Mouse (Mus musculus) megakaryocyte, embryonic 14.5 days (primary cell): ENCODE data around the gene Olfr406. TPM values are rescaled to one million over a fixed set of nuclear protein-coding genes. Genes with fewer than 3 reads are reported as not detected.

ENCODE experiments used
- H3K27me3 ChIP-seq: replicated peaks from 2 replicates; pipeline ENCODE3; 2012; ENCODE audit warnings: inconsistent platforms
- H3K36me3 ChIP-seq: replicated peaks from 2 replicates; pipeline ENCODE3; 2012; ENCODE audit warnings: low read length, inconsistent platforms, mixed read lengths
- H3K4me1 ChIP-seq: 2 replicates; pipeline ENCODE4 v1.6.1; 2012; ENCODE audit warnings: inconsistent platforms
- H3K4me3 ChIP-seq: replicated peaks from 2 replicates; pipeline ENCODE3; 2012; ENCODE audit warnings: moderate library complexity, mild to moderate bottlenecking, inconsistent platforms
- H3K9me3 ChIP-seq: 2 replicates; pipeline ENCODE4 v1.6.1; 2012; ENCODE audit warnings: inconsistent platforms
- FLI1 ChIP-seq: IDR thresholded peaks from 2 replicates; pipeline ENCODE4 v1.6.1; 2012; ENCODE audit warnings: low read length, inconsistent platforms, mixed read lengths
- GATA1 ChIP-seq: IDR thresholded peaks from 3 replicates; pipeline ENCODE4 v1.6.1; 2012; ENCODE audit warnings: mixed read lengths, low read length, inconsistent platforms, borderline replicate concordance
- polyA plus RNA-seq: library from polyadenylated mRNA; stranded (reverse); fragments of >175 nt; gene quantifications from 2 replicates; pipeline ENCODE4 v1.2.3, GENCODE M21; 2012; ENCODE audit warnings: low replicate concordance; ENCODE audit not compliant: insufficient read depth

Gene Olfr406
- not detected in 2 replicates for polyA plus RNA-seq

GRCm38 (mm10) chr11:74259508-74259907 lies at the start of gene Olfr406:
Olfr406 (plus strand) TSS chr11:74259808.
- no peaks in the 10 kb centered on the region for H3K9me3 ChIP-seq
- no peak within 1 kb of the TSS for H3K4me3 ChIP-seq
- H3K4me1 ChIP-seq = no peaks in the 10 kb centered on the region
- H3K36me3 ChIP-seq = no peaks in the 10 kb centered on the region
- TF ChIP-seq FLI1 (no peak), GATA1 (no peak)
- H3K27me3 ChIP-seq = no peaks in the 10 kb centered on the region

DNA sequence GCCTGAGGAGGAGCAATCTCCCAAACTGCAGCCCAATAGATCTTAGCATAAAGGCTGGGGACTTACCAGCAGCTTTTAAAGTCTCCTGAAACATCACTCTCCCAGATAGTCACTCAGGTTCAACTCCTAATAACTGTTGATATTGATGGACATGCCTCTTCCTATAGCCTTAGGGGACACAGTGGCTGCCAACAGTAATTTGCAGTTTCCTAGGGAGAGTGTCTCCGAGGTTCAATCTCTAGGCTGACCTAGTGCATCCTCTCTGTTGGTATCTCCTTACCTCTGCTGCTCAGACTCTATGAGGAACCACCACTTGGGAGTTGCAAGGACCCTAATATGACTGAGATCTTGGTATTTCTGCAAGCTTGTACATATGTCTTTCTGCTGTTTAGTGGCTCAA lies 48.3 kb upstream of the Olfr406 start, which contains the start of gene Olfr43:
Gene Olfr43 (minus strand): TSS at position 101 of the 400 bp plus-strand sequence.
- Histone ChIP-seq H3K27me3 (no peaks in the 10 kb centered on the region), H3K4me1 (no peaks in the 10 kb centered on the region), H3K9me3 (no peaks in the 10 kb centered on the region), H3K36me3 (no peaks in the 10 kb centered on the region), H3K4me3 (no peak within 1 kb of the TSS)
- TF ChIP-seq FLI1 (no peak), GATA1 (no peak)

GRCm38 (mm10) chr11:74241201-74241600 lies 18.4 kb upstream of the Olfr406 start:
- no peaks in the 10 kb centered on the region for H3K4me1 ChIP-seq

GRCm38 (mm10) chr11:74283436-74283835 lies 23.8 kb downstream of the Olfr406 start, which contains the start of gene Olfr59:
Olfr59 (plus strand) TSS chr11:74283736.
- Histone ChIP-seq H3K4me1 (no peaks in the 10 kb centered on the region), H3K27me3 (no peaks in the 10 kb centered on the region), H3K9me3 (peaks cover 8% of the 10 kb centered on the region), H3K4me3 (peak within 1 kb of the TSS; percentile 81), H3K36me3 (no peaks in the 10 kb centered on the region)
- TF ChIP-seq FLI1 (no peak), GATA1 (no peak)

More at GRCm38 (mm10) chr11:74241201-74241600, 18.4 kb upstream of the Olfr406 start:
- 0 out of 2 replicates have a peak, but pooled peaks cover 5% of the 10 kb centered on the region for H3K9me3 ChIP-seq
- no peaks in the 10 kb centered on the region for H3K36me3 ChIP-seq
- TF ChIP-seq FLI1 (no peak), GATA1 (no peak)
- H3K4me3 ChIP-seq = no peak overlapping the region
- H3K27me3 ChIP-seq = no peaks in the 10 kb centered on the region

- H3K9me3 ChIP-seq = no peaks in the 10 kb centered on the region
Observed at GRCm38 (mm10) chr11:74287256-74287655, 27.6 kb downstream of the Olfr406 start.

More at GRCm38 (mm10) chr11:74287256-74287655, 27.6 kb downstream of the Olfr406 start:
- TF ChIP-seq FLI1 = no peak
- no peak overlapping the region for H3K4me3 ChIP-seq
- no peaks in the 10 kb centered on the region for H3K27me3 ChIP-seq
- no peaks in the 10 kb centered on the region for H3K4me1 ChIP-seq
- H3K36me3 ChIP-seq = no peaks in the 10 kb centered on the region

Other genes starting within 250 kb of the Olfr406 start
- not detected in 2 replicates for gene Olfr139, start 203.3 kb upstream of the Olfr406 start, polyA plus RNA-seq
- not detected in 2 replicates for gene Olfr399, start 203.2 kb upstream of the Olfr406 start, polyA plus RNA-seq
- not detected in 2 replicates for gene Zfp616, start 189.9 kb upstream of the Olfr406 start, polyA plus RNA-seq
- gene Olfr401, start 146.1 kb upstream of the Olfr406 start, polyA plus RNA-seq = not detected in 2 replicates
- gene Olfr402, start 106.3 kb upstream of the Olfr406 start, polyA plus RNA-seq = not detected in 2 replicates
- gene Olfr403, start 73.6 kb upstream of the Olfr406 start, polyA plus RNA-seq = not detected in 2 replicates
- gene Olfr43, start 48.4 kb upstream of the Olfr406 start, polyA plus RNA-seq = not detected in 2 replicates
- not detected in 2 replicates for gene Olfr59, start 23.9 kb downstream of the Olfr406 start, polyA plus RNA-seq
- gene Olfr410, start 78.2 kb downstream of the Olfr406 start, polyA plus RNA-seq = 3.9 TPM in 1 of 2 replicates, not detected in the other
- gene Olfr411, start 92.8 kb downstream of the Olfr406 start, polyA plus RNA-seq = not detected in 2 replicates
- gene Olfr412, start 102.3 kb downstream of the Olfr406 start, polyA plus RNA-seq = not detected in 2 replicates